Mouse (Mus musculus) fat pad, adult 2 months (tissue): ENCODE measurements around the gene Fam13c.
A peak's percentile ranks its signal among the peaks of the same experiment; 100 is the strongest.
"Not testable (repeated sequence)": the region's sequence is repeated elsewhere in the genome, so short reads cannot be mapped to it uniquely, and the experiment has no call there.

Source experiments
- DNase-seq: peaks from one replicate; pipeline ENCODE4 v3.0.0-alpha.2; 2011; ENCODE audit warnings: low read depth, low spot score; ENCODE audit errors: extremely low read depth

Gene Fam13c

DNA sequence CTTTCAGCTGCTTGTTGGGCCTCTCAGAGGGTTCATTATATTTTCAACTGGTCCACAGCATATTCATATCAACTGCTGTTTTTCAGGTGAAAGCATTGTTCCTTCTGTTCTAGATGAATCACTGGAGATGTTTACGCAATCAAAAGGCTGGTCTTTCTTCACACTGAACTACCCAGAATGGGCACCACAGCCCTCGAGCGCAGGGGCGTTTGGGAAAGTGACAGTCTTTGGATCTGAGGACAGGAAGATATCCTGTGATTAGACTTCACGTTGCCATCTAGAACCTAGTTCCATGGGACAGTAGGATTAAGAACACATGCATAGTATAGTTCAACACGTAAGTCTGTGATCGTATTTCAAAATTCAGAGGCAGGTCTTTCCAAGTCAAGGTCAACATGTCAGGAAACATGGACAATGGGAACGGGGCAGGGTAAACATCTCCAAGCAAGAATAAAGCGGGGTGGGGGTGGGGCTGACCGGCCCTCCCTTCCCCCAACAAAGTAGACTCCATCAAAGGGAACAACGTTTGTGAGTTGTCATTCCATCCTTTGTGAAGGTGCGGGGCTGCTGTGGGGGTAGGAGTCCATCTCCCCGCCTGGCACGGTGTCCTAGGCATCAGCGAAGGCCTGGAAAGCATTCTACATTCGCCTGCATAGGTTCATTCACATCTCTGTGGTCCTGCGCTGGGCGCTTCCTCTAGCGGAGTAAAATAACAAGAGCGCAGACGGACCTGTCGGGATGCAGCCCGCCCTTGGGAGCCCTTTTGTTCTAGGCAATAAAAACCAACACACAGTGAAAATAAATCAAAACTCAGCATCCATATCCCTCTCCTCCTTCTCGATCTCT lies at the start of gene Fam13c:
Fam13c (plus strand) TSS at position 806 of the 846 bp plus-strand sequence.
- DNase-seq = no peak

DNA sequence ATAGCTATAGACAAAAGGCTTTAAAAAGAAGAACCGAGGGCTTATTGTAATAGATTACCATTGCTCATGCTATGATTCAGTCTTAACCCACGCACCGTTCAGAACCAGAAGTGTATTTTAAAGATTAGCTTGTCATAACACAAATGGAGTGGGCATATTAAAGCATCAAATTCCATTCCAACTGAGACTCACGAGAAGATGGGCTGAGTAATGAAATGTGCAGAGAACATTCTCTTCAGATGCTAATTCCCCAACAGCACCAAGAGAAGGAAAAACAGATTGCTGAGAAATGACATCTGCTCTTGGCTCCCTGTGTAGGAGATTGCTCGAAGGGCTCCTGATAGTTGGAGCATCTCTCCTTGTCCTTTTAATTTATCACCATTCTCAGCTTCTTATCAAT lies 44.4 kb upstream of the Fam13c start:
- no peak for DNase-seq

DNA sequence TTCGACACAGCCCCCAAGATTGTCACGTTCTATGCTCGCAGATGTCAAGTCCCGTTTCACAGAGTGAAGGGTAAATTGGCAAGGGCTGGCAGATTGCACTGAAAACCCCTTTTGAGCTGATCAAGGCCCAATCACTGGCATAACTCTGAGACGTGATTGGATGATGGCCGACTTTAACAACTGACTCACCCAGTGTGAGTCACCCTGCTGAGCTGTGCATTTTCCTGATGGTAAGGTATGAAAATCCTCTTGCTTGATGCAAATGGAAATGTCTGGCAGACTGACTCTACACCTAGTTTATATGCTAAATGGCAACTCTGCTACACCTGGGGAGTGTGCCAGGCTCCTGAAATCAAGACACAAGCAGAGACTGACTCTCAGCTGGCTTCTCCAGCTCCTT lies 42.1 kb upstream of the Fam13c start:
- DNase-seq = no peak

DNA sequence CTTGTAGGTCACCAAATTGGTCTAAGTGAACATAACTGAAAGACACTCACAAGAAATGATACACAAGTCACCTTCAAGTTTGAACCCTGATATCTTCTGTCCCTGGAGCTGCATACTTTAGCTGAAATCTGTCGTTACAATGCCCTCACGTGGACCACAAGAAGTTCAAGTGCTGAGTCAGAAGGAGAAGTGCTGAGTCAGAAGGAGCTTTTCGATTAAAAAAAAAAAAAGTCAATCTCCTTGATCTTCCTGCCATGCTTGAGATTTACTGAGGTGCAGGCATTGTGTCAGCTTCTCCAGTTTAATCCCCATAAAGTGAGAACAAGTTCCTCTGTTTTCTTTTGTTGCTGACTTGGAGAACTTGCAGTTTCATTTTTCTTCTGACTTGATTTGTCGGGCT lies 38.3 kb upstream of the Fam13c start:
- no peak for DNase-seq

DNA sequence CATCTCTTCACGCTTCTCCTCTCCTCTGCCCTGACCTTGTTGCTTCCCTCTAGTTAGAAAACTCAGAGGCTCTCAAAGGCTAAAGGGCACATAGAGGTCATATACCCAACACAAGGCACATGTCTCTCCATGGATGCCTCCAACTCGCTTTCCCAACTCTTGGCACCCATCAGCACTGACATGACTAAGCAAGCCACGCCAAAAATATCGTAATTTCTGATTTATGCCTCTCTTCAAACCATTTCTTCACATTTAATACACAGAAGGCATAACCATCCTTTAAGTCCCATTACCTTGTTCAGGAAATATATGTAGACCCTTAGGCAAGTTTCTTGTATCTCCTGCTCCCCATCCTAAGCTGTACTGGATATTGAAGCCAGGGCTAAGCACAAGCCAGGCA lies 37.6 kb upstream of the Fam13c start:
- DNase-seq = peak; percentile 59

DNA sequence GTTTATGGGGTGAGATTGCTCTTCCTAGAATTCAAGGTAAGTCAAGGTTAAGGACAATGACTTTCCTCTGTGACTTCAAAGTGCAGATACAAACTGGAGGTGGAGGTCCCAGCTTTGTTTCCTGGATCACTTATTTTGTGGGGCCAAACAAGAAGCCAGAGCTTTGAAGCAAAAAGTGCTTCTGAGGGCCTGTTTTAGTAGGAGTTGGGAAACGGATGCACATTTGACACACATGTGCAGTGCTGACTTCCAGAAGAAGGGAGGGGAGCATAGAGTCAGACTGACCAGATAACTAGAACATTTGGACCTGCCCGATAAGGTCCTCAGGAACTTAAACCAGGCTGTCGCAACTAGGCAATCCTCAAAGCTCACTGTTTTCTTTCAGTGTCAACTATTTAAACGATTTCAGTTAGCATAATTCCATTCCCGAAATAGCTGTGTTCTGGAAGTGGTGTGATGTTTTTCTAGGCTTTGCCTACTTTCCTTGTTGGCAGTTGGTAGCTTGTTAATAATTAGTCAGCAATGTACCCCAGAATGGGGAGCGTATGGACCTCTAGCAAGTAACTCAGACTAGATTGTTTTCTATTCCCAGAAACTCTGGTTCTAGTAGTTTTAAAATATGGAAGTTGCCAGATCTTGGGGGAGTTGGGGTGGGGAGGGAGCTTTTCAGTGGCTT lies 22.3 kb upstream of the Fam13c start:
- DNase-seq = no peak

DNA sequence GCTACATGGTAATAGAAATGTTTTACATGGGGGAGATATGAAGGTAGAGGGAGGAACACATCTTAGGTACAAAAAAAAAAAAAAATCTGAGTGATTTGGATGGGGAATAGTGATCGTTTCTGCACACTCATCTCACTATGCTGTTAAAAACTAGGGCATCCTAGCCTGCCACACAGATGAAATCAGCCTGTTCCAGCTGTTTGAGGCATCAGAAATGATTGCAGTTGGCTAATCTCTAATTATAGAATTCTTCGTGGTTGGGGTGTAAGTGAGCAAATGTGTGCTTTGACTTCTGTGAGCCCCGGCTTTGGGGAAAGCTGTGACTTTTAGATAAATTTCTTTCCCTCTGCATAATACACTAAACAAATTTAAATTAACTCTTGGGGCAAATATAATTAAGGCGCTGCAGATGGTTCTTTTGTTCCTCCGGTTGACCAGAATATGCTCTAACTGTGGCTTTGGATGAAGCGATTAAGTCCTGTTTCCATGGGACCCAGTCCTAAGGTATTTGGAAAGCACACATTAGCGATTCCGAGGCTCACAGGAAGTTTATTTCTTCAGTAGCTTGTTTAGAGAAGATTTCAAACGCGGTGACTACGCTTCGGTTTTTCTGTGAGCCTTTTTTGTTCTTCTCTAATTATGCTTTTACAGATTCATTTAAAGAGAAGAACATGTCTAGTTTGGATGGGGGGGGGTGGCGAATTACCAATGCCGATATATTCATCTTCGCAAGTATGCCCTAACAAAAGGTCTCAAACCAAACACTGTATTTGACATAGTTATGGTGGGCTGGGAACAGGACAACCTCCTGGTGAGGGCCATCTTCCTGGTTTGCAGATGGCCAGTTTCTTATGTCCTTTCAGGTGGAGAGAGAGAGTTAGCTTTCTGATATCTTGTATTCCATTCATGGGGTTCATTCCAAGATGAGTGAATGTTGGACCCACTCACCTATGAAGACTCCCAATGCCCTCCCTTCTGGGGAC lies 20.7 kb upstream of the Fam13c start:
- no peak for DNase-seq

DNA sequence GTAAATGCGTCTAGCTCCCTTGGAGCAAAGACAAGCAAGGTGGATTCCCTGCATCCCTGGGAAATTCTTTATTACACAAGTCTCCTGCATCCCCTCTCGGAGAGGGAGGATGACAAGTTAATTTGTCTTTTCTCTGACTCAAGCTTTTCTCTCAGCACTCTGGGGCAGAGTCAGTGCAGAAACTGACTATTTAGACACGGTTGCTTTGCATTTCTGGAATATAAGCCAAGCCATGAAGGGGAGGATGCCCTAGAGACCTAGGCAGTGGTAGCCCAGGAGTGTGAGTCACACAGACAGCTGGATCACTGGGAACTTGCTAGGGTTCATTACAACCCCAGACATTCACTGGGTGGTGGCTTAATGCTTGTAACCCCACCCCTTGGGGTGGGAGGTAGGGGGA lies 13.9 kb upstream of the Fam13c start:
- DNase-seq = no peak

DNA sequence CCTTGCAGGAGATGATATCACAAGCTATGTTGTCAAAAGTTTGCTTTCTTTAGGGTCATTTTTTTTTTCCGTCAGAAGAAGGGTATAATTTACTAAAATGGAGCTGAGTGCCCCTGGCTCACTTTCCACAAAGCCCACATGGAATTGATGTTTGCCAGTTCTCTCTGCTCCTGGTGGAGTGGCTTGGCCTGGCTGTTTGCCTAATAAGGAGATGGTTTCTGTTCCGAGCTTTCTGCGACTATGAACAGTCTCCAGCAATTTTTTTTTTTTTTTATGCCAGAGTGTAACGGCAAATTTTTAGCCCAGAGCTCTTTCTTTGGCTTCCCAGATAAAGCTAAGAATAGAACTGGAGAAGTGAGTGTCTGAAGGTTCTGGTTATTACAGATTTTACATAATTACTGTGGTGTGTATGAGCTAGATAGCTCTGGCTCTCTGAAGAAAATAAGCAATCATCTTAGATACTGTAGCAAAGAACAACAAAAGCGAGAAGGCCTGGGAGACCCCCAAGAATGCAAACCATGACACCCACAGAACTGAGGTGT lies 12.1 kb upstream of the Fam13c start:
- no peak for DNase-seq

DNA sequence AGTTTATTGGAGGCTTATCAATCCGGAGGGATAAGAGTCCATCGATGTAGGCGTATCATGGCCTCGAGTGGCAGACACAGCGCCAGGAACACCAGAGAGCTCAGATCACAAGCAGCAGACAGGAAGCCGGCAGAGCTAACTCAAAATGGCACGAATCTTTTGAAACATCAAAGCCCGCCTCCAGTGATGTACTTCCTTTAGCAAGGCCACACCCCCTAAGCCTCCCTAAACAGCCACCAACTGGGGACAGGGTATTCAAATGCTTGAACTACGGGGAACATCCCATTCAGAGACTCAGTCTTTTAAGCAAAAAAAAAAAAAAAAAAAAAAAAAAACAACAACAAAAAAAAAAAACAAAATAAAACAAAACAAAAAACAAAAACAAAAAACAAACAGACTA lies 10.9 kb upstream of the Fam13c start:
- no peak for DNase-seq

DNA sequence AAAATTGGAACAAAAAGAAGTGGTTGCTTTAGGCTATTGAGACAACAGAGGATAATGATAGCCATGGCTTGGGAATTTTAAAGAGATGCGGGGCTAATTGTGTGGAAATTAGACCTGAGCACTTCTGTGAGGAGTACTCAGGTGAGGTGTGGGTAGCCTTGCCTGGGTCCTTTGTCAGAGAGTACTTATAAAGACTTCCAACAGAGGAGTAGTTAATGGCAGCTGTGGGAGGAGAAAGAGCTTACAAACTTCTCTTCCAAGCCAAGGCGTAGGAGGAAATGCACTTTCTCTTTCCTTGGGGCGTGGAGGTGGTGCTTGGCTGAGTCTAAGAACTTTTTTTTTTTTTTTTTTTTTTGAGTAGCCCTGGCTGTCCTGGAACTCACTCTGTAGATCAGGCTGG lies 6.9 kb upstream of the Fam13c start:
- peak; percentile 76 for DNase-seq

DNA sequence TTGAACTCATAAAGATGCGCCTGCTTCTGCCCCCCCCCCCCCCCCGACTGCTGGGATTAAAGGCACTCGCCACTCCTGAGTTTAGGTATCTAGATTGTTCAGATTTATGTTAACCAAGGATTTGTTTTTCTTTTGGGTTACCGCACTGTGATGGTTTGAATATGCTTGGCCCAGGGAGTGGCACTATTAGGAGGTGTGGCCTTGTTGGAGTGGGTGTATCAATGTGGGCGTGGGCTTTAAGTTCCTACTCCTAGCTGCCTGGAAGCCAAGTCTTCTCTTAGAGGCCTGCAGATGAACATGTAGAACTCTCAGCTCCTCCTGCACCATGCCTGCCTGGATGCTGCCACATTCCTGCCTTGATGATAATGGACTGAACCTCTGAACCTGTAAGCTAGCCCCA lies 6.5 kb upstream of the Fam13c start:
- DNase-seq = not testable (repeated sequence)

DNA sequence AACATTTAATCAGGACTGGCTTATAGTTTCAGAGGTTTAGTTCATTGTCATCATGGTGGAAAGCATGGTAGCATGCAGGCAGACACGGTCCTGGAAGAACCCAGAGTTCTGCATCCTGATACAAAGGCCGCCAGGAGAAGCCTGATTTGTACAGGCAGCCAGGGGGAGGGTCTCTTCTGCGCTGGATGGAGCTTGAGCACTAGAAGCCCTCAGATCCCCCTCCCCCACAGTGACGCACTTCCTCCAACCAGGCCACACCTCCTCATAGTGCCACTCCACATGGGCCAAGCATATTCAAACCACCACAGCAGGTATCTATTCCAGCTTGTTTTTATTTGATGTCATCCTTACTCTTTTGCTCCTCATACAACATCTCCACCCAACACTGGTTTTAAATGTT lies 3.6 kb upstream of the Fam13c start:
- no peak for DNase-seq

DNA sequence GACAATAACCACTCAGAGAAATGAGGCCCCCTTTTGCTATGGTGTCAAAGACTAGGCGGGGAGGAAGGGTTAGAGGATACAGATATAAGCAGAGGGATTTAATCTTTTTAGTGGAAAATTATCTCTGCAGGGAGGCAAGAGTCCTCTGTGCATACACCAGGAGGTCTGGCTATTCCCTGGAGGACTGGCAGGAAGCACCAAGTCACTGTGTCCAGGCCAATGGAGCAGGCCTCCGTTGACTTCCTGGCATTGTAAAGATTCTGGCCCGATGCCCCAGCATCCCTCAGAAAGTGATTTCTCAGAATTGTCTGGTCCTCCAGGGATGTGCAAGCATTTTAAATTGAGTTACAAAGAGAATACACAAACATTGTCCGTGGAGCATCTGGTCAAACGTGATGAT lies 3.0 kb upstream of the Fam13c start:
- no peak for DNase-seq

DNA sequence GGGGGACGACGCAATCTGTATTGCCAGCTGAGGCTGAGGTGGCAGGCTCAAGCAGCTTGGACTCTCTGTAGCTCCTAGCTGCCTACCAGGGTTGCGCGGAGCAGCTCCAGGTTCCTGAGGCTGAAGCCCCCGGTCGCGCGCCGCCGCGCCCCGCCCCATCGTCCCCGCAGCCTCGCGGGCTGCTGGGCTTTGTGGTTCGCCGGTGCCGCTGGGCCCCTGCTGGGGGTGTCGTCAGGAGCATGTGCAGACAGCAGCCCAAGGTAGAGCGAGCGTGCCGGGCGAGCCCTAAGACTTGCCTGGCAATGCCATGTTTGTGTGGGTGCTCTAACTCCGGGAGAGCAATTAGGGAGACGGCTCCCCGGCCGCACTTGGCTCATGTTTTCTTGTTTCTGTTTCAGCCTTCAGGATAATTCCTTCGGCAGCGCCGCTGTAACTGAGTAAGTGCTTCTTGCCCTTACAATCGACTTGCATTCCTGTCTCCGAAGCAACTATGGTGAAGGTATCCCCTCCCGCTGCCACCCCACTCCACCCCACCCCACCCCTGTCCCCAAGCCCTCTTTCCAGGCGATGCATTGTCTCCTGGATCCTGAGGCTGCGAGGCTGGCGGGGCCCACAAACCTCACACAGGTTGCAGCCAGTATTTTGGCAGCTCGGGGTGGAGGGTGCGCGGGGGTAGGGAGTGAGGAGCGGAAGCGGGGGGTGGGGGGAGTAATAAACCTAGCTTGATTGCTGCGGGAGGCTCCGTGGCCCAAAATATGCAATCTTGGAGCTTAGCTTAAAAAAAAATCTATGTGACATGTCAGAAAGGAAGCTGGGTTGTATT lies 569 bp downstream of the Fam13c start:
- no peak for DNase-seq

DNA sequence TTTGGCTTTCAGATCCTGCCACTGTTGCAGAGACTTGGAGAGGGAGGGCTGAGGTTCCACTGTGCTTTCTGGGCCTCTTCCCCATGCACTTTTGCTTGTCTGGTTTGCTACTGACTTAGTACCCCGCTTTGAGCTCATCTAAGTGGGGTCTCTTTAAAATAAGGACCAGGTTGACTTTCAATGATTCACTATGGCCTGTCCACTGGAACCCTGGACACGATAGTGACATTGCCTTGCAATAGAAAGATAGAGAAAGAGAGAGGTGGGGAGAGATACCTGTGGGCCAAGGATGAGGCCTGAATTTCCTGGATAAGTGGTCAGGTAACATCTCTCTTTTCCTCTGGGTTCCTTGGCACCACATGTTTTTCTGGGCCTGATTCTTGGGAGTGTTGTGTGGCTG lies 1.9 kb downstream of the Fam13c start:
- no peak for DNase-seq

DNA sequence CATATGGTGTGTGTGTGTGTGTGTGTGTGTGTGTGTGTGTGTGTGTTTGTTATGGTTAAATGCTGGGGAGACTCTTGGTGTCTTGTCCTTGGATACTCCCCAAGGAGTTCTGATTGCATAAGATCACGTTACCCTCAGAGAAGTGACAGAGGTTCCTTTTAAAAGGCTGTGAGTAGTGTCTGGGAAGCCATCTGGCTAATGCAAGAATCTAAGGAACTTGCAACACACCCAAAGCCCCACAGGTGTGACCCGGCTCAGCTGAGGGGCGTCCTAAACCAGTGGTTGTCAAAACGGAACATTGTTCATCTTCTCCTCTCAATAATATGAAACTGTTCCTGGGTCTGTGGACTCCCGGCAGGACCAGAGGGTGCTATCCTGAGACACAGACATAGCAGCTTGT lies 2.3 kb downstream of the Fam13c start:
- no peak for DNase-seq

DNA sequence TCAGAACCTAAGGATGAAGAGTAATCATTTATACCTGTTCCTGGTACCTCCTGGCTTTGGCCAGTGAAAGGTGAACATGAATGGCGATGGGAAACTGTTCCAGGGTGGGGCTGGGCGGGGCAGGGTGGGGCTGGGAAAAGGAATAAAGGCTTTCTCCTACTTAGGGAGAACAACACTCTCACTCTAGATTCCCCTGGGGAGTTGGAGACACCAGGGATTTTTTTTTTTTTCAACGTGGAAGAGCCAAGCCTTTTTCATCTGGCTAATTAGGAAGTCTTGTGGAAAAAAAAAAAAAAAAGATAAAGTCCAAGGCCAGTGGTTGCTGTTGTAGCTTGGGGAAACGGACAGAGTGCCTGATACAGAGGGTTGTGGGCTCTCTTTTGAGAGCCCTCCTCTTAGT lies 7.5 kb downstream of the Fam13c start:
- no peak for DNase-seq

DNA sequence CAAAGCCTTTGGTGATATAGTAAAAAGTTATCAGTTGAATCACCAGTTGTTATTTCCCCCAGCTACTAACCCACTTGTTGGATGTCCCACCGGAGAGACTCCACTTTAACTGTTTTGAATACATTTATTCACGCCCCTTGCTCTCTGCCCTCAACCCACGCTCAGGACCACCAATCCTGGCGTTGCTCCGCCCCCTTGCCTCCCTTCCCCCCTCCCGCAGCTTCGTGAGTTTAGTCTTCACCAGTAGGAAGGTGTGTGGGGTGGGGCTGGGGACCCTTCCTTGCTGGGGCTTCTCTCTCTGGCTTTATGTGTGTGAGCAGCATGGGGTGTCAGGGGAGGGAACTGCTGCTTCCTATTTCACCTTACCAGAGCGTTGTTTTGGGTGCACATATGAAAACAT lies 8.9 kb downstream of the Fam13c start:
- DNase-seq = no peak

DNA sequence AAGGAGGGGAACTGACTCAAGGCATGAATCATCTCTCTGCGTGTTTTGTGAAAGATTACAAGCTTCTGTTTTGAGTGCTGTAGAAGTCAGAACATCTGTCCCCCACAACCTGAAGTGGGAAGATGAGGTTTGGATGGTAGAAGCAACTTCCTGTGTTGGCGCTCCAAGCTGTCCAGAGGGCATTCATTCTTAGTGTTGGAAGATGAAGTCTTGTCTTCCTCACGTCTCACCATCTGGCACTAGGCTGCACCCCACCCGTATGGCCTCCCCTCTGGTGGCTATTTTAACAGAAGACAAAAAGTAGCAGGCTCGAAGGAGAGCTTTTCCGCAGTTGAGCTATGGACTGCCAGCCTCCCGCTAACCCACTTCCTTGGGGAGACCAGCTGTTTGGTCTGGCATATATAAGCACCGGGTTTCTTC lies 15.6 kb downstream of the Fam13c start:
- no peak for DNase-seq
